Mouse (Mus musculus) common myeloid progenitor, adult 5-6 weeks (primary cell): ENCODE measurements around the gene Slc25a34. TPM values are rescaled to one million over a fixed set of nuclear protein-coding genes. Genes with fewer than 3 reads are reported as not detected.

Experiments used
- ATAC-seq: replicated peaks from 2 replicates; pipeline ENCODE4 v1.8.0; 2016; ENCODE audit warnings: low read depth, mild to moderate bottlenecking, moderate TSS enrichment, inconsistent platforms; ENCODE audit not compliant: poor library complexity, severe bottlenecking
- total RNA-seq: library from RNA; stranded (forward); fragments of 200-1000, 187-1606 nt; gene quantifications from 2 replicates; pipeline ENCODE4 v1.2.3, GENCODE M21; 2017

The Slc25a34 gene
- total RNA-seq, 1 experiment from 2014 or later, result 0.09 TPM

DNA sequence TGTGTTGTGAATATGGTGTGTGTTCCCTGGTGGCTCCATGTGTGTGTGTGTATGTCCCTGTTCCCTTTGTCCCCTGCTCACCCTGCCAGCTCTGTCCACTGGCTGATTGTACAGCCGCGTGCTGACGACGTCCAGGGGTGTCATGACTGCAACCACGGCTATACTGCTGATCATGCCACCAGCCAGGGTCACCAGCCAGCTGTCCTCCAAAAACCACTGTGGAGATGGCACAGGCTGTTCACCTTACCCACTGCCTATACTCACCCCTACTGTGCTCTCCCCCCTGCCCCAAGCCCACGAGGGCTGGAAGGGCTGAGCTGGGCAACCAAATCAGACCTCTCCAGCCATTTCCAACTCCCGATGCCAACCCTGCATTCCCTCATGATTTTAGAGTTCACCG is 2.3 kb downstream of the Slc25a34 start:
- no peak for ATAC-seq

- ATAC-seq, result peak; percentile 26; the same call in 1 of the 2 replicates
Measured at GRCm38 (mm10) chr4:141619299-141619883, 4.2 kb downstream of the Slc25a34 start.

- ATAC-seq, result peak; percentile 66
Measured at GRCm38 (mm10) chr4:141618565-141619243, 4.9 kb downstream of the Slc25a34 start, which contains the start of gene Tmem82. Tmem82 (minus strand) TSS chr4:141618633.

DNA sequence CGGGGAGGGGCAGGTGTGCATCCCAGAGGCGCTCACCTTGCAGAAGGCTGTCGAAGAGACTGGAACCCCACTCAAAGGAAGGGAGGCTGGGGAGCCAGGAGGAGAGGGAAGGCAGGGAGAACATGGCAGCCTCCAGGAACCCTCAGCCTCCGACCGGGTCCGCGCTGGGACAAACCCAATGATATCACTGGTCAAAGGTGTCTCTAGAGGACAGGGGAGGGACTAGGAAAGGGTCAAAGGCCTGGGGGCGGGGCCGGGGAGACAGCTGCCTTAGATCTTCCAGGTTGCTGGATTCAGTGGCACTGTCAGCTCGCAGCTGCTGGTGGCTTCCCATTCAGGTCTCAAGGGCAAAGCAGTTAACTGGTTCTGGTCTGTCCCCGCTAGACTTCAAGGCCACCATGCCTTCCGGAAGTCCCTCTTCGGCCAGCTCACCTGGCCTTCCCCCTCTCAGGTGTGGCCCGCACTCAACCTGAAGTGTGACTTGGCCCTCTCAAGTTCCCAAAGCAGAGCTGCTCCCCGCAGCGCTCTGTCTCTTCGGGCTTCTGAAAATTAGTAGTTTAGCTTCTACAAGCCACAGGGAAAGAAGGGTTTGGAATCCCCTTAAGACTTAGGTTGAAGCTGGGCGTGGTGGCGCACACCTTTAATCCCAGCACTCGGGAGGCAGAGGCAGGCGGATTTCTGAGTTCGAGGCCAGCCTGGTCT is 5.6 kb downstream of the Slc25a34 start:
- ATAC-seq, result 0 out of 2 replicates have a peak, but pooled peaks have one; percentile 5

GRCm38 (mm10) chr4:141617299-141617698 is 6.3 kb downstream of the Slc25a34 start:
- peak; percentile 77 for ATAC-seq

- ATAC-seq, result no peak
Measured at GRCm38 (mm10) chr4:141616811-141617210, 6.8 kb downstream of the Slc25a34 start.

GRCm38 (mm10) chr4:141614946-141615345 is 8.7 kb downstream of the Slc25a34 start:
- no peak for ATAC-seq

- no peak for ATAC-seq
Measured at GRCm38 (mm10) chr4:141609538-141609937, 14.1 kb downstream of the Slc25a34 start.

DNA sequence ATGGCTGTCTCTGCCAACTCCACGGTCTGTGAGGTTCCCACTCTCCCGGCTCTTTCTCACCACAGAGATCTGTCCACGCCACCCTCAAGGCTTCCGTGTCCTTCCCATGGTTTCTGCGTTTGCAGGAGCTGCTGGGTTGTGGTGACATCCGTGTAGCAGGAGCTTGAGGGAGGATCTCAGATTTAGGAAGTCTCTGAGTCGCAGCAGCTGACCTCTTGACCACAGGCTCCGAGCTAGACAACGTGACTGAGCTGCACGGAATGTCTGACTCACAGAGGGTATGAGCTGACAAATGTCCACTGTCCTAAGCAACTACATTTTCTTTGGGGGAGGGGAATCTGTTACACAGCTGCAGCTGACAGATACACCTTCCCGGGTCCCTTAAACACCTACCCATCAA is 17.8 kb downstream of the Slc25a34 start, which contains the start of gene Fblim1:
Fblim1 (minus strand) TSS at position 236 of the 400 bp plus-strand sequence.
- ATAC-seq, result no peak

GRCm38 (mm10) chr4:141605421-141605820 is 18.2 kb downstream of the Slc25a34 start:
- no peak for ATAC-seq

- ATAC-seq, result no peak
Measured at GRCm38 (mm10) chr4:141604493-141604892, 19.1 kb downstream of the Slc25a34 start.

GRCm38 (mm10) chr4:141603921-141604320 is 19.7 kb downstream of the Slc25a34 start:
- ATAC-seq, result no peak

GRCm38 (mm10) chr4:141602523-141603223 is 20.9 kb downstream of the Slc25a34 start:
- ATAC-seq, result 0 out of 2 replicates have a peak, but pooled peaks have one; percentile 33

GRCm38 (mm10) chr4:141601148-141601862 is 22.3 kb downstream of the Slc25a34 start:
- no peak for ATAC-seq

GRCm38 (mm10) chr4:141600364-141600763 is 23.3 kb downstream of the Slc25a34 start:
- ATAC-seq, result no peak

DNA sequence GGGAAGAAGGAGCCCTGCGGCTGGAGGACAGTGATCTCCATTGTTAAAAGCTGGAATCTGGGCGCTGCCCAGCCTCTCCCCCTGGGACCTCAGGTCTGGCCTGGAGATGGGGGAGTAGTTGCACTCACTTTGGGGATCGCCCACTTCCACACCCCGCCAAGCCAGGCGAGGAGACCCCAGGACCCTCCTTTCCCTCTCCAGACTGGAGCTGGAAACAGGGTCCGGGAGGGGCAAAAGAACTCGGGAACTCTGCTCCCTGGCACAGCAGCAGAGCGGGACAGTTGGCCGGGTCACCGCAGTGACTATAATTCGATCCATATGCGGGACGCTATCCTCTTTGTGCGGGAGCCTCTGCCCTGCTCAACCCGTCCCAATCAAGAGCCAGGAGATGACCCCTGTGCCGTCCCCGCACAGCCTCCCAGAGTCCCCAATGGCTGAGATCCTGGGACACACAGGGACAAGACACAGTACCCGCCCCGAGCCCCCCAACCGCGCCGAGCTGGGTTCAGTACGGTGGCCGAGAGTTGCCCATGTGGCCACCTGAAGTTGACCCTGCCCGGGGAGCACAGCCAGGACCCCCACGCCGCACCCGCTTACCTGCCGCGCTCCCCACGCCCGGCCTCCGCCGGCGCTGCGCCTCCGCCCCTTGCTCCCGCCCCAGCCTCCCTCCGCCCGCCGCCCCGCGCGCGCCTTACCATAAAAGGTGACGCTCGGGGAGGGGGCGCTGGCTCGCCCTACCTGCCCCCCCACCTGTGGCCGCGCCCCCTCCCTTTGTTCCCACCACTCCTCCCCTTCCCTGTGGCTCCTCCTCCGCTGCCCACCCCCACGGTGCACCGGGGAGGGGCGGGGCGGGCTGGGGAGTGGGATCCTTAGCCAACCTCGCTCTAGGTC is 24.1 kb downstream of the Slc25a34 start:
- no peak for ATAC-seq

DNA sequence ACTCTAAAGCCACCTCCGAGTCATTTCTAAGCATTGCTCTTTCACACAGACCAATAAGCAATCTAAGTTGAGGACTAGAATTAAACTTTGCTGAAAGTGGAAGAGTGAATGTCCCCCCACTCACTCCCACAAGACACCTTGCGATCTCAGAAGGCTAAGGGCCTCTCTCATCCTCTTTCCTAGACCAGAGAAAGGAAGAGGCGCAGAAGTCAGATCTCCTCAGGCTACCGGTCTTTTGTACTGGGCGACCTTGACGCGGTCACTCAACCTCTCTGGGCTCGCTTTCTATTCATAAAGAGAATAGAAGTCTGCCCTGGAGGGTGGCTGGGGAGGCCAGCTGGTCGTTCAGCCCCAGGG is 24.7 kb downstream of the Slc25a34 start:
- ATAC-seq, result no peak

DNA sequence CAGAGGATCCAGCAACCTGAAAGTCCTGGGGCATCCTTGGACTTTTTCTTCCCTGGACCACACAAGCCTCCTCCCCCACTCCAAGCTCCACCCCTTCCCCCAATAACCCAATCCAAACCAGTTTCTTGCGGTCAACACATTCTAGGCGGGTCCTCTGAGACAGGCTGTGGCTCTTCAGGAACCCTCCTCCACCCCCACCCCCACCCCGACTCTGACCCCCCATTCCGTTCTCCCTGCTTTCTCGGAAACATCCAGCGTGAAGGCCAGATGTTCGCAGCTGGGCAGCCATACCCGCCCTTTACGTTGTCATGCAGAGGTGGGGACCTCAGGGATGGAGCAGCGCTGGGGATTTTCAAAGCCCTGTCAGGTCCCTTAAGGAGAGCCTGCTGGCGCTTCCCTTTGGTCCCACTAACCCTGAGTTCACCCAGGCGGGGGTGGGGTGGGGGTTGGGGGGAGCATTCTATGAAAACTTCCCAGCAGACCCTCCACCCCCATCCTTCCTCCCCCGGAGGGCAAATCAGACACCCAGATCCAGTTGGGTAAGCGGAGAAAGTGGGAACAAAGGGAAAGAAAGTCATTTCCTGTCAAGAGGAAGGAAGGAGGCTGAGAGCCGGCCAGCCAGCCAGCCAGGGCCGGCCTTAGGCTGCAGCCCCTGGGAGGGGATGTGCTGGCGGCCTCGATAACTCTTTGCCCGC is 25.3 kb downstream of the Slc25a34 start:
- ATAC-seq, result no peak
